Mouse (Mus musculus) myocyte (in vitro differentiated cells): ENCODE measurements at regions not wholly inside any gene's neighbourhood (a gene's known extent, or its start where the extent isn't known, plus 50 kb on each side); places are given as distances from the start of the nearest gene placed in this dataset.

ENCODE experiments used
- H3K27me3 ChIP-seq: one replicate; pipeline ENCODE4 v1.6.1; 2011; ENCODE audit not compliant: control insufficient read depth, insufficient read depth, insufficient read length
- H3K36me3 ChIP-seq: one replicate; pipeline ENCODE4 v1.6.1; 2011; ENCODE audit not compliant: control insufficient read depth, insufficient read depth
- H3K4me2 ChIP-seq: one replicate; pipeline ENCODE4 v1.6.1; 2011; ENCODE audit warnings: low read depth, control low read depth
- H3K4me3 ChIP-seq: one replicate; pipeline ENCODE4 v1.5.1; 2011; ENCODE audit warnings: mild to moderate bottlenecking, control low read depth, moderate library complexity
- H3K79me2 ChIP-seq: one replicate; pipeline ENCODE4 v1.6.1; 2011; ENCODE audit not compliant: control insufficient read depth, insufficient read depth
- H3ac ChIP-seq: one replicate; pipeline ENCODE4 v1.6.1; 2011; ENCODE audit not compliant: control insufficient read depth, insufficient read length
- CEBPB ChIP-seq: IDR thresholded peaks from 2 replicates; pipeline ENCODE4 v1.6.1; 2011; ENCODE audit warnings: mild to moderate bottlenecking, moderate library complexity; ENCODE audit not compliant: poor library complexity, insufficient read depth, severe bottlenecking
- E2F4 ChIP-seq: IDR thresholded peaks from one replicate; pipeline ENCODE4 v1.6.1; 2011; ENCODE audit warnings: mild to moderate bottlenecking, control low read depth, moderate library complexity; ENCODE audit not compliant: insufficient read depth
- MAX ChIP-seq: IDR thresholded peaks from one replicate; pipeline ENCODE4 v1.6.1; 2011; ENCODE audit warnings: low read depth, mild to moderate bottlenecking, control low read depth
- MYOD1 ChIP-seq, 3 experiments: IDR thresholded peaks; one replicate each; pipeline ENCODE4 v1.6.1; 2011; ENCODE audit warnings: control low read depth in 2 of 3, low read depth in 2 of 3, mild to moderate bottlenecking in 2 of 3, moderate library complexity in 1 of 3; ENCODE audit not compliant: insufficient read length in 2 of 3, control insufficient read depth in 1 of 3
- MYOG ChIP-seq, 3 experiments: IDR thresholded peaks; one replicate each; pipeline ENCODE4 v1.6.1; 2011; ENCODE audit warnings: control low read depth in 2 of 3, low read depth in 2 of 3, mild to moderate bottlenecking in 2 of 3; ENCODE audit not compliant: insufficient read length in 2 of 3, control insufficient read depth in 1 of 3, insufficient read depth in 1 of 3
- POLR2A ChIP-seq: IDR thresholded peaks from one replicate; pipeline ENCODE4 v1.6.1; 2011; ENCODE audit warnings: low read depth, mild to moderate bottlenecking, control low read depth, moderate library complexity; ENCODE audit not compliant: insufficient read length
- POLR2AphosphoS2 ChIP-seq: IDR thresholded peaks from one replicate; pipeline ENCODE4 v1.6.1; 2011; ENCODE audit warnings: low read depth, control low read depth; ENCODE audit not compliant: insufficient read length
- REST ChIP-seq: IDR thresholded peaks from one replicate; pipeline ENCODE4 v1.6.1; 2011; ENCODE audit warnings: mild to moderate bottlenecking, control low read depth, moderate library complexity; ENCODE audit not compliant: insufficient read depth, insufficient read length
- SRF ChIP-seq: IDR thresholded peaks from one replicate; pipeline ENCODE4 v1.6.1; 2011; ENCODE audit warnings: low read depth; ENCODE audit not compliant: control insufficient read depth, insufficient read length
- TCF12 ChIP-seq: IDR thresholded peaks from one replicate; pipeline ENCODE4 v1.6.1; 2011; ENCODE audit warnings: mild to moderate bottlenecking, control low read depth; ENCODE audit not compliant: poor library complexity, insufficient read depth, severe bottlenecking
- TCF3 ChIP-seq: IDR thresholded peaks from one replicate; pipeline ENCODE4 v1.6.1; 2011; ENCODE audit warnings: low read depth, control low read depth; ENCODE audit not compliant: insufficient read length
- USF1 ChIP-seq: IDR thresholded peaks from one replicate; pipeline ENCODE4 v1.6.1; 2011; ENCODE audit warnings: low read depth, mild to moderate bottlenecking, control low read depth, moderate library complexity

DNA sequence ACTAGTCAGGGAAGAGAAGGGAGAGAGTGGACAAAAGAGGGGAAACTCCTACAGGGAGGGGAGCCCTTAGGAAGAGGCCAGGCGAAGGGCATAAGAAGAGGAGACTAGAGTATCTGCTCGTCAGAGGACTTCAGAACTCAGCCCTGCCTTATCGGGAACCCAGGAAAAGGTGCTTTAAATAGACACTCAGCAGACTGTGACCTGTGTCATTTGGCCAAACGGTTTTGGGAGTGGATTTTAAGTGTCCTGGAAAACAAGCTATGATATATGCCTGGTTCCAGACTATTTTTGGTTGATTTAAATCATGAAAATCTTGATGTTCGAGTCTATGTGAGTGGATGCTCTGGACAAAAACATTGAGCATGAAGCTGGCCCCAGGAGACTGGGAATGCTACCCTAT lies 405.8 kb downstream of the Tns1 start:
- Histone ChIP-seq H3ac (no peak overlapping the region), H3K36me3 (no peaks in the 10 kb centered on the region), H3K79me2 (no peaks in the 10 kb centered on the region), H3K4me2 (peak overlapping the region; percentile 6), H3K4me3 (no peak overlapping the region), H3K27me3 (no peaks in the 10 kb centered on the region)
- no peak for TF ChIP-seq MAX
- TF ChIP-seq TCF3: no peak
- no peak for TF ChIP-seq E2F4
- no peak for TF ChIP-seq USF1
- no peak for TF ChIP-seq TCF12
- no peak for TF ChIP-seq POLR2AphosphoS2

DNA sequence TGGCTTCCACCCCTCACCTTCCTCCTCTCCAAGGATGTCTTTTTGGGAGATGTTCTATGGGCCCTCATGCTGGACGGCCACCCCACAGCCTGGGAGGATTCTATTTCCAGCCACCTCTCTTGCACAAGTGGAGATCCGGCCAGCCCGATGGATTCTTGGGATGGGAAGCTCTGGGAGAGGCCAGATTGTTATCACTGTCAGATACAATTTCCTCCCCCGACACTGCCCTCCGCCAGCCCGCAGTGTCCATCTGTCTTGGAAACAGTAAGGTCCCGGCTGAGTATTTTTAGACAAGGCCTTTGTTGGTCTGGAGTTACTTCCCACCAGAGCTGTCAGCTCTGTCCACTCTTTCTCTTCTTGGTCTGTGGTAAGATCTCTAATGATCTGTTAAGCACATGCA lies 406.8 kb downstream of the Tns1 start:
- H3K4me3 ChIP-seq: no peak overlapping the region
- H3K79me2 ChIP-seq: no peaks in the 10 kb centered on the region
- no peaks in the 10 kb centered on the region for H3K27me3 ChIP-seq
- H3K4me2 ChIP-seq: peak overlapping the region; percentile 6
- H3K36me3 ChIP-seq: no peaks in the 10 kb centered on the region
- no peak for TF ChIP-seq POLR2AphosphoS2
- no peak for TF ChIP-seq TCF3
- no peak for TF ChIP-seq E2F4
- no peak for TF ChIP-seq USF1
- peak in 1 of 3 experiments; percentile 12 for TF ChIP-seq MYOG (IDR thresholded peaks at IDR 0.05; ENCODE audit: control insufficient read depth in 1 of 3, insufficient read depth in 1 of 3, insufficient read length in 2 of 3, low read depth in 2 of 3)
- no peak for TF ChIP-seq SRF
- TF ChIP-seq POLR2A: no peak
- no peak for TF ChIP-seq REST
- TF ChIP-seq TCF12: peak; percentile 5
- peak in 1 of 3 experiments; percentile 45 for TF ChIP-seq MYOD1 (IDR thresholded peaks at IDR 0.05; ENCODE audit: control insufficient read depth in 1 of 3, insufficient read length in 2 of 3, low read depth in 2 of 3)
- TF ChIP-seq CEBPB: peak; percentile 58; the same call in 1 of the 2 replicates
- no peak for TF ChIP-seq MAX
- H3ac ChIP-seq: no peak overlapping the region

DNA sequence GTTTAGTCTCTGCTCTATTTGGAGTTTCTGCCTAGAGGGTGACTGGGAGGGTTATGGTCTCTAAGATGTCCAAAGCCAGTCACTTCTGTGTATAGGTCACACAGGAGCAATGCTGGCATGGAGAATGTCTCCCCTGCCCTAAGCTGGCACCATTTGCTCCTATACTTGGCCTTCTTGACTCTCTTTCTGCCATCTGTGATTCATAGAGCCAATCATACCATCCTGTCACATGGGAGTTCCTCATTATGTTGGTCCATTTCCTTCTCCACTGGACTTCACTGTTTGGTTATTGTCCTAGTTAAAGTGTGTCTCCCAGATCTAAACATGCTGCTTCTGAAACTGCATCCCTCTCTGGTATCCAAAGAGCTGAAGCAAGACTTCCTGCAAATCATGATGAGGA lies 407.3 kb downstream of the Tns1 start:
- Histone ChIP-seq H3K27me3 (no peaks in the 10 kb centered on the region), H3K4me3 (no peak overlapping the region), H3K4me2 (no peak overlapping the region), H3K79me2 (no peaks in the 10 kb centered on the region), H3ac (no peak overlapping the region), H3K36me3 (no peaks in the 10 kb centered on the region)
- no peak for TF ChIP-seq USF1
- TF ChIP-seq MYOD1 (IDR thresholded peaks at IDR 0.05; ENCODE audit: control insufficient read depth in 1 of 3, insufficient read length in 2 of 3, low read depth in 2 of 3): no peak

DNA sequence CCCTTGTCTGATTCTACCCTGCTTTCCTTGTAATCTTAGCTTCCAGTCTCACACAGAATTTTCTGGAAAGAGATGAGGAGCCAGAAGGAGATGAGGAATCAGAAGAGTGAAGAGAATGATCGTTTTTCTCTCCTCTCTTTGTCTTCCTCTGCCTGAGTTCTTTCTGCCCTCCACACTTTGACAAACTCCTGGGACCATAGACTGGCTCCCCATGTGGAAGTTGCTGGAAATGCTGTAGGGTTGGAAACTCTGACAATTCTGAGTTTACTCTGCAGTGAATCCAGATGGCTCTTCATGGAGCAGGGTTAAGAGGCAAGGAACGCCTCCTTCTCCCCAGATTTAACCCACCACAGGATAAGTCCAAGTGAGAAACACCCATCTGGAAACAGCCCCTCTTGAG lies 408.7 kb downstream of the Tns1 start:
- Histone ChIP-seq H3K27me3 (no peaks in the 10 kb centered on the region), H3ac (no peak overlapping the region), H3K79me2 (no peaks in the 10 kb centered on the region), H3K4me2 (no peak overlapping the region), H3K36me3 (no peaks in the 10 kb centered on the region), H3K4me3 (no peak overlapping the region)
- TF ChIP-seq REST (no peak), TCF12 (no peak), CEBPB (no peak), E2F4 (no peak), MYOD1 (IDR thresholded peaks at IDR 0.05; ENCODE audit: control insufficient read depth in 1 of 3, insufficient read length in 2 of 3, low read depth in 2 of 3) (no peak), TCF3 (no peak), POLR2A (no peak), SRF (no peak), POLR2AphosphoS2 (no peak), MYOG (IDR thresholded peaks at IDR 0.05; ENCODE audit: control insufficient read depth in 1 of 3, insufficient read depth in 1 of 3, insufficient read length in 2 of 3, low read depth in 2 of 3) (no peak), USF1 (no peak), MAX (no peak)

DNA sequence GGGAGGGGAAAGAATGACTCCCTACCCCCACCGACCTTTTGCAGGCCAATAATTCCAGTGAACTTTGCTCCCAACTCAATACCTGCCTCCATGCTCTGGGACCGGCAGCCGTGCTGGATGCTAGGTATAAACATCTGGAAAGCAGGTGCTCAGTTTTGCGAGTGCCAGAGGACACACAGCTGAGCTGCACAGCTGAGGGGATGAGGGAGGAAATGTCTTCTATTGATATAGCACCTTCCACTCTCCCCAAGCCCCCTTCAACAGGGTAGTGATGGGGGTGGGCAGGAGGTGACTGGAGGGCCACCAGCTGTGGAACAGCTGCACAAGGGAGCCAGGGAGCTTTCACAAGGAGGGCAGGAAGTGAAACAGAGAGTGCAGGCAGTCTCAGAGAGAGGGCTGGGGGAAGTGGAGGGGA lies 421.8 kb downstream of the Tns1 start:
- TF ChIP-seq REST (no peak), POLR2AphosphoS2 (no peak), MYOG (IDR thresholded peaks at IDR 0.05; ENCODE audit: control insufficient read depth in 1 of 3, insufficient read depth in 1 of 3, insufficient read length in 2 of 3, low read depth in 2 of 3) (no peak), TCF3 (no peak), TCF12 (no peak), POLR2A (no peak), MYOD1 (IDR thresholded peaks at IDR 0.05; ENCODE audit: control insufficient read depth in 1 of 3, insufficient read length in 2 of 3, low read depth in 2 of 3) (no peak), MAX (no peak), USF1 (no peak), E2F4 (no peak), SRF (no peak), CEBPB (no peak)
- Histone ChIP-seq H3K36me3 (no peaks in the 10 kb centered on the region), H3K27me3 (no peaks in the 10 kb centered on the region), H3K79me2 (no peaks in the 10 kb centered on the region), H3ac (no peak overlapping the region), H3K4me2 (no peak overlapping the region), H3K4me3 (no peak overlapping the region)
